Mouse (Mus musculus) liver, adult 2 months (tissue): ENCODE results near the gene Elf2.

Experiments used
- CTCF ChIP-seq: fragments of 200-500 bp; IDR thresholded peaks from 2 replicates; pipeline ENCODE4 v1.5.1; 2011; ENCODE audit warnings: low read depth, low read length, control low read depth
- POLR2A ChIP-seq: fragments of 200-500 bp; IDR thresholded peaks from 2 replicates; pipeline ENCODE4 v1.6.1; 2011; ENCODE audit warnings: low read length, control low read depth; ENCODE audit not compliant: insufficient read depth; ENCODE audit errors: extremely low read depth

DNA sequence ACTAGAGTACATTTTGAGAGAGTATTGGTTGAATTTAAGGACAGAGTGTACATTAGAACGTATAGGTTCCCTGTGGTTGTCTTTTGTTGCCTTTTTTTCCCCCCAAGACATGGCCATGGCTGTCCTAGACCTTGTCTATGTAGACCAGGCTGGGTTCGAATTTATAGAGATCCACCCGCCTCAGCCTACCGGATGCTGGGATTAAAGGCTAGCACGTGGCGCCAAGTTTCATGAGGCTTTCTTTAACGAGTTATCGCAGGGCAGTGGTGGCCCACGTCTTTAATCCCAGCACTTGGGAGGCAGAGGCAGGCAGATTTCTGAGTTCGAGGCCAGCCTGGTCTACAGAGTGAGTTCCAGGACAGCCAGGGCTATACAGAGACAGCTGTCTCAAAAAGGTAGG is 114.5 kb downstream of the Elf2 start:
- TF ChIP-seq CTCF (no peak), POLR2A (no peak)
